Mouse (Mus musculus): ENCODE results near the gene Ccdc61. TPM values are rescaled to one million over a fixed set of nuclear protein-coding genes. Genes with fewer than 3 reads are reported as not detected.

Gene Ccdc61
- polyA plus RNA-seq (2012; rRNA removed) = 27.0 and 28.3 TPM in 2 replicates

DNA sequence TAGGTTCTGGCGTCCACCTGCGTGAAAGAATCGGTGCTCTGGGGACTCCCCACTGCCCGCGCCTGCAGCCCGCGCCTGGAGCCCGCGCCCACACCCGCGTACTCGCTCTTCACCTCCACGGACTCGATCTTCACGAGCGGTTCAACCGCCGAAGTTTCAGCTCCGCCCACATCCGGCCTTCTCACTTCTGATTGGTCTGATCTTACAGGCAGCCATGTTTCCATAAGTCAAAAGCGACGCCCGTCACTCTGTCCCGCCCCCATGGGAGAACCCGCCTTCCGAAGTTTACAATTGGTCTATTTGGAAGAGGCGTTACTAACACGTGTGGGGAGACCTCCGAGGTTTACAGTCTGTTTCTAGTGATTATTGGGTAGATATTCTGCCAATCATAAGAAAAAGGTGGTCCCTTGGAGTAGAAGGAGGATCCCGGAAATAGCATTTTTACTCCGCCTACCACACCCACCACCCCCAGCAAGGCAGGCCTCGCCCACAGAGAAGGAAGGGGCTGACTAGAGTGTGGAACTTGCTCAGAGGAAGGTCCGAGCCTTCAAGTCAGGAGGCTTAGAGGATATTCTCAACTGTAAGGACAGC lies at the start of gene Ccdc61:
Gene Ccdc61 (minus strand): TSS at position 175 of the 591 bp plus-strand sequence.

DNA sequence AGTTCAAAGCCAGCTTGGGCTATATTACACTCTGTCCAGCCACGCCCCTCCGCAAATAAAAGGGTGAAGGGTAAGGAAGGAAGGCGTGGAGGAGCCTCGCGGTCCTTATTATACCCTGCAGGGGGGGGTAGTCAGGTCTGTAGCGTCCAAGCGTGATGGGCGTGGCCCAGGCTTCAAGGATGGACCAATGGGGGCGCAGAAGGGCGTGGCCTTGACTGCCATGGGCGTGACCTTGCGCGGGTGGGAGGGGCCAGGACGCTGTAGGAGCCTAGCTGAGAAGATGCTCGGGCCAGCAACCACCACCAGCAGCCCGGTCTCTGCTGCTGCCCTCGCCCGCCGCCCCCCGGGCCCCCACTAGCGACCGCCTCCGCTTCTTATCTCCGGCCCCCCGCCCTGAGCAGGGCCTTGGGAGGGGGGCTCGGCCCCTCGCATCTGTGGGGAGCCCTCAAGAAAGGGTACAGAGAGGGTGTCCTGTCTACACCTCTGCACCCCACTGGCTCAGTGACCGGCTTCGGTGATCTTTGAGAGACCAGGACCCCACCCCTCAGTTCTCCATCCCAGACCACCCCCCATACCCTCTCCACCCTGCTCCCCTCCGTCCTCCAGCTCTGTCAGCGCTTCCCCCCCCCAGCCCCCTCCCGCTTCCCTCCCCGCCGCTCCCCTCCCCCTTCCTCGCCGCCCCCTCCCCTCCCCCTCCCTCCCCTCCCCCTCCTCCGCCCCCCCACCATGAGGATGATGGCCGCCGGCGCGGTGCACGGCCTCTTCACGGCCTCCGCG lies 15.1 kb upstream of the Ccdc61 start, which contains the start of gene Nova2:
Gene Nova2 (plus strand): TSS at position 727 of the 777 bp plus-strand sequence.

DNA sequence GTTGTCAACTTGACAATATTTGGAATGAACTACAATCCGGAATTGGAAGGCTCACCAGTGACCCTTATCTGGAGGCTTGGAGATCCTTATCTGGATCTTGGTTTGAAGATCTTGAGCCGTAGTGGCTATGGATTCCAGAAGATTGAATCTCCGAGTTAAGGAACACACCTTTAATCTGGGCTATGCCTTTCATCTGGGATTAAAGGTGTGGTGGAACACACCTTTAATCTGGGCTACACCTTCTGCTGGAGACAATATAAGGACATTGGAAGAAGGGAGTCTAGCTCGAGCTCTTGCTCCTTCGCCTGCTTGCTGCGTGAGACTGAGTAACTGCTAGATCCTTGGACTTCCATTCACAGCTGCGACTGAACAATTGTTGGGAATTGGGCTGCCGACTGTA lies 39.2 kb downstream of the Ccdc61 start, which contains the start of gene Pglyrp1:
Gene Pglyrp1 (plus strand): TSS at position 301 of the 400 bp plus-strand sequence.

Other genes with a start within 250 kb of the Ccdc61 start
- gene Psg20, start 224.2 kb downstream of the Ccdc61 start, polyA plus RNA-seq (2012; rRNA removed) = not detected in 2 replicates
- gene Psg22, start 192.3 kb downstream of the Ccdc61 start, polyA plus RNA-seq (2012; rRNA removed) = not detected in 2 replicates
- gene Psg19, start 111.9 kb downstream of the Ccdc61 start, polyA plus RNA-seq (2012; rRNA removed) = 0.05 TPM in 1 of 2 replicates, not detected in the other
- gene Psg17, start 88.8 kb downstream of the Ccdc61 start, polyA plus RNA-seq (2012; rRNA removed) = 0.19 and 0.23 TPM in 2 replicates
- 1.3 and 1.4 TPM in 2 replicates for gene Mill2, start 70.4 kb downstream of the Ccdc61 start, polyA plus RNA-seq (2012; rRNA removed)
- 26.6 and 31.5 TPM in 2 replicates for gene Pglyrp1, start 39.1 kb downstream of the Ccdc61 start, polyA plus RNA-seq (2012; rRNA removed)
- 20.2 and 29.7 TPM in 2 replicates for gene Nova2, start 15.5 kb upstream of the Ccdc61 start, polyA plus RNA-seq (2012; rRNA removed)
- gene Nanos2, start 77.0 kb upstream of the Ccdc61 start, polyA plus RNA-seq (2012; rRNA removed) = 2.3 TPM in 2 replicates
- gene Mypop, start 80.8 kb upstream of the Ccdc61 start, polyA plus RNA-seq (2012; rRNA removed) = 14.5 and 16.5 TPM in 2 replicates
- gene Irf2bp1, start 93.6 kb upstream of the Ccdc61 start, polyA plus RNA-seq (2012; rRNA removed) = 38.3 and 39.8 TPM in 2 replicates
- gene Foxa3, start 113.1 kb upstream of the Ccdc61 start, polyA plus RNA-seq (2012; rRNA removed) = not detected in 2 replicates
- gene Sympk, start 114.0 kb upstream of the Ccdc61 start, polyA plus RNA-seq (2012; rRNA removed) = 66.8 and 73.9 TPM in 2 replicates
- gene Rsph6a, start 144.3 kb upstream of the Ccdc61 start, polyA plus RNA-seq (2012; rRNA removed) = 0.23 and 0.32 TPM in 2 replicates
- gene Dmwd, start 165.8 kb upstream of the Ccdc61 start, polyA plus RNA-seq (2012; rRNA removed) = 168 and 184 TPM in 2 replicates
- 48.3 and 55.8 TPM in 2 replicates for gene Dmpk, start 173.4 kb upstream of the Ccdc61 start, polyA plus RNA-seq (2012; rRNA removed)
- 6.8 and 9.3 TPM in 2 replicates for gene Six5, start 184.2 kb upstream of the Ccdc61 start, polyA plus RNA-seq (2012; rRNA removed)
- 14.5 and 14.6 TPM in 2 replicates for gene Gm4969, start 208.0 kb upstream of the Ccdc61 start, polyA plus RNA-seq (2012; rRNA removed)
- 11.2 and 12.5 TPM in 2 replicates for gene Fbxo46, start 209.4 kb upstream of the Ccdc61 start, polyA plus RNA-seq (2012; rRNA removed)
- 16.8 and 18.3 TPM in 2 replicates for gene Qpctl, start 238.9 kb upstream of the Ccdc61 start, polyA plus RNA-seq (2012; rRNA removed)
- gene Snrpd2, start 239.3 kb upstream of the Ccdc61 start, polyA plus RNA-seq (2012; rRNA removed) = 151 and 178 TPM in 2 replicates

All from central nervous system, embryonic 18 days (tissue).